Mouse (Mus musculus) limb, embryonic 13.5 days (tissue): ENCODE measurements around the gene Tsga10ip. TPM values are rescaled to one million over a fixed set of nuclear protein-coding genes. Genes with fewer than 3 reads are reported as not detected.

ENCODE experiments used
- ATAC-seq: fragments of 200-750 bp; cut with Nextera tagmentation; 2 replicates; pipeline ENCODE4 v1.8.0; 2017; ENCODE audit warnings: low read depth, moderate number of reproducible peaks, moderate TSS enrichment; ENCODE audit not compliant: low FRiP score
- H3K27ac ChIP-seq: fragments of 300-500 bp; sonication (generic); 2 replicates; pipeline ENCODE4 v1.5.1; 2015; ENCODE audit warnings: inconsistent platforms, mild to moderate bottlenecking, moderate library complexity
- H3K27me3 ChIP-seq: fragments of 300-500 bp; sonication (generic); 2 replicates; pipeline ENCODE4 v1.6.1; 2015; ENCODE audit warnings: mild to moderate bottlenecking, inconsistent platforms
- H3K36me3 ChIP-seq: fragments of 300-500 bp; sonication (generic); 2 replicates; pipeline ENCODE4 v1.6.1; 2015; ENCODE audit warnings: inconsistent platforms, mild to moderate bottlenecking, moderate library complexity
- H3K4me1 ChIP-seq: fragments of 300-500 bp; sonication (generic); 2 replicates; pipeline ENCODE4 v1.6.1; 2015; ENCODE audit warnings: inconsistent platforms
- H3K4me2 ChIP-seq: fragments of 300-500 bp; sonication (generic); replicated peaks from 2 replicates; pipeline ENCODE4 v1.6.1; 2015; ENCODE audit warnings: inconsistent platforms, mild to moderate bottlenecking, moderate library complexity
- H3K4me3 ChIP-seq: fragments of 300-500 bp; sonication (generic); 2 replicates; pipeline ENCODE4 v1.5.1; 2015; ENCODE audit warnings: moderate library complexity, mild to moderate bottlenecking, inconsistent platforms
- H3K9ac ChIP-seq: fragments of 300-500 bp; sonication (generic); 2 replicates; pipeline ENCODE4 v1.6.1; 2015; ENCODE audit warnings: mild to moderate bottlenecking, inconsistent platforms
- H3K9me3 ChIP-seq: fragments of 300-500 bp; sonication (generic); 2 replicates; pipeline ENCODE4 v1.6.1; 2016; ENCODE audit warnings: inconsistent platforms
- WGBS: fragments of 180-500 bp; shearing (Covaris S2); methylation state at CpG from one replicate; pipeline ENCODE4 v1.1.7; 2015; 5-methylcytosine and 5-hydroxymethylcytosine counted together
- polyA plus RNA-seq: library from polyadenylated mRNA; unstranded; fragments of >200 nt; fragmentation: Nextera tagmentation; extraction: Ambion mirVana; gene quantifications from 2 replicates; pipeline ENCODE4 v1.2.1, GENCODE M21; 2015

The Tsga10ip gene
- polyA plus RNA-seq, 1 experiment from 2014 or later = 0.15 TPM

DNA sequence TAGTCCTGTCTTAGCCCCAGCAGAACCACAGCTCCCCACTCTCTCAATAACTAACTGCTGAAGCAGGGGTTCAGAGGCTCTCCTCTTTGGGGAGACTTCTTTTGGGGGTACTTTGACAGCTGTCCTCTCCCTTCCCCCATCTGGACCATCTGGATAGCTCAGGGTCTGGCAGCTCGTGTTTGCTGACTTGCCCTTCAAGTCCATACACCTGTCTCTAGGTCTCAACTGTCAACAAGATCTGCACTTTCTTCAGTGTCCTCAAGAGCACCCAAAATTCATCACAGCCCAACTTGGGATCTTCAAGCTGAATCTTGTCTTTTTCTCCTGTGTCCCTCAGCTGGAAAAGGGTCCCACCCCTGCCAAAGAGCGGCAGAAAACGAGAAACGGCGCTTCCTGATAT lies 19.5 kb upstream of the Tsga10ip start:
- no peak overlapping the region for H3K27ac ChIP-seq
- WGBS = 85% methylated on average over 5 of the region's 5 CpGs
- no peak for ATAC-seq
- no peaks in the 10 kb centered on the region for H3K27me3 ChIP-seq
- no peak overlapping the region; the same call in 1 of the 2 replicates for H3K4me2 ChIP-seq
- peaks cover 29% of the 10 kb centered on the region for H3K4me1 ChIP-seq
- H3K36me3 ChIP-seq = peaks cover 54% of the 10 kb centered on the region
- H3K9me3 ChIP-seq = no peaks in the 10 kb centered on the region
- no peak overlapping the region for H3K4me3 ChIP-seq
- peak overlapping the region; percentile 19; the same call in 1 of the 2 replicates for H3K9ac ChIP-seq

GRCm38 (mm10) chr19:5420579-5420978 lies 18.3 kb upstream of the Tsga10ip start:
- no peaks in the 10 kb centered on the region for H3K9me3 ChIP-seq
- H3K9ac ChIP-seq = no peak overlapping the region
- H3K4me2 ChIP-seq = no peak overlapping the region
- WGBS = 91% methylated on average over 6 of the region's 6 CpGs
- H3K4me3 ChIP-seq = no peak overlapping the region
- no peaks in the 10 kb centered on the region for H3K27me3 ChIP-seq
- H3K4me1 ChIP-seq = peaks cover 17% of the 10 kb centered on the region
- peaks cover 43% of the 10 kb centered on the region for H3K36me3 ChIP-seq
- no peak overlapping the region for H3K27ac ChIP-seq
- no peak for ATAC-seq

DNA sequence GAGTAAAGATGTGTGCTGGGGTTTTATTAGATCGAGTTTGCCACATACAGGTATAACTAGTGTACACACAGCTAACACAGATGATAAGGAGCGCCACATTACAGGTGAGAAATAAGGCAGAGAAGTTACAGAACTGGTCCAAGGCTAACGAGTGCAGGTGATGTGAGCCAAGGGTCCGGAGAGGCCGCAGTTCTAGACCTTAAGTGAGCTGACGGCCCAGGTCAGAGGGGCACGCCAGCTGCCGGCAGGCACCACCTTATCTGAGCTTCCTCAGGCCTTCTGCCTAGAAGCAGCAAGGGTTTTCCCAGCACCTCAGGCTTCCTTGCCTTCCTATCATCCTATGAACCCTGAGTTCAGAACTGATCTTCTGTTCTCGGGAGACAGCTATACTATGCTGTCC lies 17.3 kb upstream of the Tsga10ip start:
- no peak overlapping the region for H3K4me3 ChIP-seq
- H3K4me2 ChIP-seq = no peak overlapping the region
- WGBS = 89% methylated on average over 9 of the region's 9 CpGs
- H3K9ac ChIP-seq = no peak overlapping the region
- peaks cover 43% of the 10 kb centered on the region for H3K36me3 ChIP-seq
- no peaks in the 10 kb centered on the region for H3K27me3 ChIP-seq
- H3K4me1 ChIP-seq = peaks cover 17% of the 10 kb centered on the region
- no peak for ATAC-seq
- H3K9me3 ChIP-seq = no peaks in the 10 kb centered on the region
- H3K27ac ChIP-seq = no peak overlapping the region

- peaks cover 43% of the 10 kb centered on the region for H3K36me3 ChIP-seq
These were observed 16.6 kb upstream of the Tsga10ip start for GRCm38 (mm10) chr19:5418750-5419466.

DNA sequence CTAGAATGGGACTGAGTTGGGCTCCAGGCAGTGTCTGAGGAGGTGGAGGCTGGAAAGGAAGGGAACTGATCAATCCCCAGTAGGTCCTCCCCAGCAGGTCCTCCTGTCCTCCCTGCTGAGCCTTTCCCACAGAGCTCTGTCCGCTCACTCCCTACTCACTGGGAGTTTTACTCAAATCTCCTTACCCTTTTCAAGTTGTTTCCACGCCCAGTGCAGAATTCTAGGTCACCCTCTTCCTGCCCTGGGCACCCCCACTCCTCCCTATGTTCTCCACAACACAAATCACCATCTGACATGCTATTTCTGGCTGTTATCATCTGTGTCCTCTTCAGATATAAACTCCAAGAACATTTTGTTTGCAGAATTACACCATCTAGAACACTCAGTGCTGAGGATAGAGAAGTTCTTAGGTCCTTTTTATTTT lies 12.2 kb upstream of the Tsga10ip start:
- Histone ChIP-seq H3K9ac (no peak overlapping the region), H3K4me3 (no peak overlapping the region), H3K36me3 (peaks cover 5% of the 10 kb centered on the region; the same call in 1 of the 2 replicates), H3K9me3 (no peaks in the 10 kb centered on the region), H3K4me1 (peaks cover 4% of the 10 kb centered on the region; the same call in 1 of the 2 replicates), H3K27me3 (no peaks in the 10 kb centered on the region), H3K4me2 (no peak overlapping the region), H3K27ac (no peak overlapping the region)
- ATAC-seq = no peak
- 80% methylated on average over 2 of the region's 2 CpGs for WGBS

More at GRCm38 (mm10) chr19:5418750-5419466, 16.6 kb upstream of the Tsga10ip start:
- no peak overlapping the region for H3K27ac ChIP-seq
- H3K9ac ChIP-seq = no peak overlapping the region
- 95% methylated on average over 8 of the region's 8 CpGs for whole genome bisulfite sequencing
- H3K27me3 ChIP-seq = no peaks in the 10 kb centered on the region
- H3K4me3 ChIP-seq = no peak overlapping the region
- ATAC-seq = no peak
- H3K9me3 ChIP-seq = no peaks in the 10 kb centered on the region
- H3K4me1 ChIP-seq = peaks cover 17% of the 10 kb centered on the region
- H3K4me2 ChIP-seq = no peak overlapping the region

- Histone ChIP-seq H3K9me3 (no peaks in the 10 kb centered on the region), H3K27ac (no peak overlapping the region), H3K4me1 (peaks cover 8% of the 10 kb centered on the region), H3K9ac (no peak overlapping the region), H3K4me2 (no peak overlapping the region), H3K4me3 (no peak overlapping the region), H3K27me3 (no peaks in the 10 kb centered on the region), H3K36me3 (peaks cover 5% of the 10 kb centered on the region)
- 81% methylated on average over 4 of the region's 4 CpGs for WGBS
- ATAC-seq = no peak
These were observed 11.5 kb upstream of the Tsga10ip start for GRCm38 (mm10) chr19:5413840-5414239.

- Histone ChIP-seq H3K27me3 (no peaks in the 10 kb centered on the region), H3K4me1 (peaks cover 22% of the 10 kb centered on the region), H3K4me3 (no peak overlapping the region), H3K4me2 (no peak overlapping the region), H3K9ac (0 out of 2 replicates have a peak overlapping the region, but pooled peaks have one; percentile 14), H3K27ac (no peak overlapping the region), H3K9me3 (no peaks in the 10 kb centered on the region), H3K36me3 (peaks cover 4% of the 10 kb centered on the region)
- WGBS = 56% methylated on average over 5 of the region's 5 CpGs
- no peak for ATAC-seq
These were observed 9.6 kb upstream of the Tsga10ip start for GRCm38 (mm10) chr19:5411961-5412360.

- no peak for ATAC-seq
- Histone ChIP-seq H3K27ac (no peak overlapping the region), H3K4me2 (no peak overlapping the region), H3K36me3 (peaks cover 4% of the 10 kb centered on the region; the same call in 1 of the 2 replicates), H3K9me3 (no peaks in the 10 kb centered on the region), H3K9ac (no peak overlapping the region), H3K4me3 (no peak overlapping the region), H3K4me1 (peaks cover 26% of the 10 kb centered on the region), H3K27me3 (no peaks in the 10 kb centered on the region)
- 83% methylated on average over 5 of the region's 5 CpGs for WGBS
These were observed 8.3 kb upstream of the Tsga10ip start for GRCm38 (mm10) chr19:5410641-5411040.

DNA sequence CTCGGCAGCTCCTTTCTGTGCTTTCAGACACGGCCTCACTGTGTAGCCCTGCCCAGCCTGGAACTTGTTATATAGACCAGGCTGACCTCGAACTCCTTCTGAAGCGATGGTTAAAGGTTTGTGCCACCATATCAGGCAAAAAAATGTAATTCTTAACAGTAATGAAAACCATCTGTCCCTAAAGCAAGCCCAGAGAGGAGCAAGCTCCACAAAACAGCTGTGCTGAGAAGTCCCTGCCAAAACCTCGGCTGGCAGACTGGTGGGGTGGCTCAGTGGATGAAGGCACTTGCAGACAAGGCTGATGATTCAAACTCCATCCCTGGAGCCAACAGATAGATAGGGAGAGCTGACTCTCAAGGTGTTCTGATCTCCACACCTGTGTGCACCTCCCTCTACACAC lies 6.7 kb upstream of the Tsga10ip start:
- Histone ChIP-seq H3K4me3 (no peak overlapping the region), H3K4me1 (peaks cover 26% of the 10 kb centered on the region), H3K9ac (no peak overlapping the region), H3K9me3 (no peaks in the 10 kb centered on the region), H3K27ac (no peak overlapping the region), H3K36me3 (peaks cover 4% of the 10 kb centered on the region; the same call in 1 of the 2 replicates), H3K4me2 (no peak overlapping the region), H3K27me3 (no peaks in the 10 kb centered on the region)
- 40% methylated on average over 5 of the region's 5 CpGs for WGBS
- no peak for ATAC-seq

DNA sequence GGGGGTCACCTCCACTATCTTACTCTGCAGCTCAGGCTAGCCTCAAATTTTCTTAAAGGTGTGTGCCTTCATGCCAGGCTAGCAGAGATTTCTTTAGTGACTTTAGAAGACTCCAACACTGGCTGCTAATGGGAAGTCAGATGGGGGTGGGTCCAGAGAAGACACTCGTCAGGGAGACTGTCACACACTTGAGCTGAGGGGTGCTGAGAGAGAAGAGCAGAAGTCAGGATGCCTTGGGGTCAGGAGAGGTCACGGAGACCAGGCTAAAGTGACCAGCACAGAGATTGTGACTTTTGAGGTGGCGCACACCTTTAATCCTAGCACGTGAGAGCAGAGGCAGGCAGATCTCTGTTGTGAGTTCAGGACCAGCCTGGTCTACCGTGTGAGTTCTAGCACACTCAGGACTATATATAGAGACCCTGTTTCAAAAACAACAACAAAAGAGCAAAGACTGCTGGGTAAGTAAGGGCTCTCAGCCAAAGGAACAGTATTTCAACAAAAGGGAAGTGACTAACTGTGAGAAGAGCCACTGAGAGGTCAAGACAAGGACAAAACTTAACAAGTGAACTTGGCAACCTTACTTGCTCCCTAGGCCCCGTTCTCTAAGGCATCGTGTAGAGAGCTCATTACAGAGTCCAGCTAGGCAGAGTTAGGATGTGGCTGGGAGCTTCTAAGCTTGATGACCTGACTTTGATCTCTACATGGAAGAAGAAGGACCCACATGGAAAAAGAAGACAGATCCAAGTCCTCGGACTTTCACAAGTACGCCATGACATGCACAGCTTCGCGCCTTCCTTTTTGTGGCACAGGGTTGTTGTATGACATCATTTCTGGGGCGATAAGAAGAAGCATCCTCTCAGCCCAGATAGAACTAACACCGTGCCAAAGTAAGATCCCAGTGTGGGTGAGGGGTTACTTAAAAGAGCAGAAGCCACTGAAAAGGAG lies 6.0 kb upstream of the Tsga10ip start:
- H3K27me3 ChIP-seq = no peaks in the 10 kb centered on the region
- H3K4me3 ChIP-seq = peak overlapping the region; percentile 54
- peaks cover 26% of the 10 kb centered on the region for H3K4me1 ChIP-seq
- peak overlapping the region; percentile 68 for H3K4me2 ChIP-seq
- H3K9me3 ChIP-seq = no peaks in the 10 kb centered on the region
- no peak for ATAC-seq
- H3K36me3 ChIP-seq = peaks cover 4% of the 10 kb centered on the region; the same call in 1 of the 2 replicates
- 92% methylated on average over 13 of the region's 13 CpGs for WGBS
- peak overlapping the region; percentile 67; the same call in 1 of the 2 replicates for H3K9ac ChIP-seq
- no peak overlapping the region for H3K27ac ChIP-seq

- Histone ChIP-seq H3K9ac (peak overlapping the region; percentile 67), H3K9me3 (no peaks in the 10 kb centered on the region), H3K4me1 (peaks cover 26% of the 10 kb centered on the region), H3K27me3 (no peaks in the 10 kb centered on the region), H3K27ac (peak overlapping the region; percentile 85), H3K4me3 (peak overlapping the region; percentile 54), H3K36me3 (peaks cover 4% of the 10 kb centered on the region; the same call in 1 of the 2 replicates), H3K4me2 (peak overlapping the region; percentile 68)
- WGBS = 19% methylated on average over 7 of the region's 7 CpGs
- ATAC-seq = peak; percentile 55; the same call in 1 of the 2 replicates
These were observed 4.8 kb upstream of the Tsga10ip start for GRCm38 (mm10) chr19:5407133-5407532.
